Mouse (Mus musculus) layer of hippocampus, adult 9-10 months (tissue): ENCODE data around the gene Mrgprb5.
"Not testable (repeated sequence)": the region's sequence is repeated elsewhere in the genome, so short reads cannot be mapped to it uniquely, and the experiment has no call there.

Experiments
- DNase-seq: peaks from one replicate; pipeline ENCODE4 v3.0.0; 2022; ENCODE audit warnings: low spot score

Gene Mrgprb5

DNA sequence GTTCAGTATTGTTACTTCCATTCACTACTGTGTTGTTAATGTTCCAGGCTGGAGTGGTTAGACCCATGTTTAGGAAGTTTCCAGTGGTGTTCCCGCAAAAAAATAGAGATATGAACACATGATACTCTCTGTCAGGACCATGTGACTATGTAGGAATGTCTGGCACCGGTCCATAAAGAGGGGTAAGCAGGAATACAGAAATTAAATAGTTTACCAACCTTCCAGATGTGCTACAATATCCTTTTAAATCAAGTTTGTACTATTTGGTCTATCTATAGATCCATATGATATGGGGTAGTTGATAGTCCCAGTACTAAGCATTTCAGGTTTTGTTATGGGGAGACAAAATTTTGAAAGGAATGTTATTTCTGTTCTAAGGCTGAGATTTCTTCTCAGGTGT is at the start of gene Mrgprb5:
Mrgprb5 (minus strand) TSS at position 101 of the 400 bp plus-strand sequence.
- no peak for DNase-seq

DNA sequence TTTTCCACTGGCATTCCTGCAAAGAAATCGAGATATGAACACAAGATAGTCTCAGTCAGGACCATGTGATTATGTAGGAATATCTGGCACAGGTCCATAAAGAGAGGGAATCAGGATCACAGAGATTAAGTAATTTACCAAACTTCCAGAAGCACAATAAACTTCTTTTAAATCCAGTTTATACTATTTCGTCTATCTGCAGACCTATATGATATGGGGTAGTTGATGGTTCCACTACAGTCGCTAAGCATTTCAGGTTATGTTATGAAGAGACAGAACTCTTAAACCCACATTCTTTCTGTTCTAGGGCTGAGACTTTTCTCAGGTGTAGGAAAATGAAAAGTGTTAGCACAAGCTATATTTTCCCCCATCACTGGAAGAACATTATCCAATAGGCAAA is 30.4 kb upstream of the Mrgprb5 start, which contains the start of gene Mrgprb4:
Mrgprb4 (minus strand) TSS at position 101 of the 400 bp plus-strand sequence.
- DNase-seq = no peak

DNA sequence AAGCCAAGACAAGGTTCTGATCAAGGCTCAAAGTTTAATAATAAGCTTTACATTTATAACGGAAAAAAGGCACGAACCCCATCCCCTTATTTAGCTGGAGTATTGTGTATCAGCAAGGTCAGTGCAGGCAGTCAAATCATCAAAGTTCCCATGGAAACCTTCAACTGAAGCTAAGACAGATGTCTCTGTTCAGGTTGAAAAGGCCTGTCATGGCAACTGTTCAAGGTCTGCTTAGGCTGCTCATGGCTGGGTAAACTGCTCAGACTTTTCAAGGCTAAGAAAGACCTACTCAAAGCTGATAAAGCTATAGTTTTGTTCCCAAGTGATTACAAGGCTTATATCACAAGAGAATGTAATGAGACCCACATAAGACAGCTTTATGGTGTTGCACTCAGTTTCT is 1.3 kb downstream of the Mrgprb5 start:
- DNase-seq = no peak

DNA sequence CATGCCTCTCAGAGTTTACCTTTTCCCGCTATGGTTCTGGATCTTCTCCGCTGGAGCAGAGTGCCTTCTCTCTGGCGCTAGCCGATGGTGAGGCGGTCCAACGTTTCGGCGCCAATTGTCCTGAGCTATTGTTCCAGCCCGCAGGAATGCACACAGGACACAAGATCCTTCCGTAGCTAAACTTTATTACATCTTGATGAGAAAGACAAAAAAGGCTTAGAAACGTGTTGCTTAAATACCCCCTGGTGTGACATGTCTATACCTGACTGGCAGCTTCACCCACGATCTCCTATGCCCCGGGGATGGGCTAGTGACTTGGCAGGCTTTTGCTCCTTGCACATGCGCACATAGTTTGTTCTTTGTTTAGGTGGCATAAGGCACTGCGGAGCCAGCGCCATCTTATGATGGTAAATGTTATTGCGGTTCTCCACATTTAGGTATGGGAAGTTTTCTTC is 30.5 kb downstream of the Mrgprb5 start:
- DNase-seq = no peak

DNA sequence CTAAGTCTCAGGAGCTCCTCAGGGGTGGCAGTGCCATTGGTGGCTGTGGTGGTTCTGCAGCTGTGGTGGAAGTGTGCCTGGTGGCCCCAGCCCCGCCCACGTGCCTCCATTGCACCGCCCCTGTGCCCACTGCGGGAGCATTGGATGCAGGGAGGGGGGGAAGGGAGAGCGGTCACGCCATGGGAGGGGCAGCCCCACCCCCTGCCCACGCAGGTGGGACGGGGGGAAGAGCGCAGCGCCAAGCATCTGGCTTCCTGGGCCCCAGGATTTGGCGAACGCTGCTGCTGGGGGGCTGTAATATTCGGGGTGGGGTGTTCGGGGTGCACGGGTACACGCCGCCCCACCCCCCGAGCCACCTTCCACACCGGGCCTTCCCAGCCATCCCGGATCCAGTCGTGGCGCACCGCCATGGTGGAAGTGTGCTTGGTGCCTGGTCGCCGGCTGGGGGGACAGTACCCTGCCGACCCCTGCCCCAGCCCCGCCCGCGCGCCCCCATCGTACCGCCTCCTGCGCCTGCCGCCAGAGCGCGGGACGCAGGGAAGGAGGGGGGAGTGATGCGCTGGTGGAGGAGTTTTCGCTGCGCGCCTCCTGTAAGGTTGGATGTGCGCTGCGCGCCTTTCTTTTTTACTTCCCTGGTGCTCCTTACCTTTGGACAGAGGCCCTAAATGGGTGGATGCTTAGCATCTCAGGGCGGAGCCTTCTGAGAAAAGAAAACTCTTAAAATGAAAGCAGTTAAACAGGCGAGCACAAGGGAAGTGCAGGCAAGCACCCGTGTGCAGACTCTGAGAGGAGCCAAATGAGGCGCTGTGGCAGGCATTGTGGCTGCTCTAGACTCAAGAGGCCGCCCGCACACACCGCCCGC is 31.4 kb downstream of the Mrgprb5 start:
- no peak for DNase-seq

DNA sequence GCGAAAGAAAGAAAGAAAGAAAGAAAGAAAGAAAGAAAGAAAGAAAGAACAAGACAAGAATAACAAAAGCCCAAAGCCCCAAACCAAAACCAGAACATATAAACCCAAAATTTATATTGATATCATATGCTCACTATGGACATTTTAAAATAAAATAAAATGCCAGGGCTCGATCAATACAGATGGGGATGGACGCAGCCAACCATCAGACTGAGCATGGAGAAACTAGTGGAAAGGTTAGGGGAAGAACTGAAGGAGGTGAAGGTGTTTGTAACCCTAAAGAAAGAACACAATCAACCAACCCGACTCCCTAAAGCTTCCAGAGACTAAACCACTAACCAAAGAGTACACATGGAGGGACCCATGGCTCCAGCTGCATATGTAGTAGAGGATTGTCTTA is 36.1 kb downstream of the Mrgprb5 start:
- no peak for DNase-seq

DNA sequence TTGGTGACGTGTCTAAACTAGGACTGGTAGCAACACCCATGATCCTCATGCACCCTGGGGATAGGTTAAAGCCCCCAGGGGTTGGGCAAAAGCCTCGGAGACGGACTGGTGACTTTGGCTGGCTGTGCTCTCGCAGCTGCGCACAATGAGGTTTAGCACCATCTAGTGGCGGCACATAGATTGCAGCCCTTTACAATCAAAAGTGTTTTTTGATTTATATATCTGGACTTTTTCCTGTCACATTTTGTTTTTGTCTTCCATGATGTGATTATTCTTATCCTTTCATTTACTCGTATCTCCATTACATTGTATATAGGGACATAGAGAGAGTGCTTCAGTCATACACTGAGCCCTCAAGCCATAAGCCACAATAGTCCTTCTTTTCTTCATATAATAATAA is 36.6 kb downstream of the Mrgprb5 start:
- not testable (repeated sequence) for DNase-seq

DNA sequence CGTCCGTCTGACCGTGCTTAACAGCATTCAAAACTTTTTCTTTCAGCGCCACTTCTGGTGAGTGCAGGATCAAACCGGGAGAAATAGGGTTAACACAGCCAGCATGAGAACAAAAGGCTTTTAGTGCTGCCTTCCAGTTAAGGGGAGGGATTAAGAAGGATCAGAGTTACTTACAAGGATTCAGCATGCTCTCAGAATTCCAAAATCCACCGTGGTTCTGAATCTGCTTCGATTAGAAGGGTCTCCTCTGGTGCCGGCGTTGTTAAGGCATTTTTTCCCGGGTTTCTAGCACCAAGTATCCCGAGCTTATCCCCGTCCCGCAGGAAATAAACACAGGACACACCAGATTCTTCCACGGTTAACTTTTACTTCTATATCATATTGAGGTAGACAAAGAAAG is 37.0 kb downstream of the Mrgprb5 start:
- DNase-seq = not testable (repeated sequence)

DNA sequence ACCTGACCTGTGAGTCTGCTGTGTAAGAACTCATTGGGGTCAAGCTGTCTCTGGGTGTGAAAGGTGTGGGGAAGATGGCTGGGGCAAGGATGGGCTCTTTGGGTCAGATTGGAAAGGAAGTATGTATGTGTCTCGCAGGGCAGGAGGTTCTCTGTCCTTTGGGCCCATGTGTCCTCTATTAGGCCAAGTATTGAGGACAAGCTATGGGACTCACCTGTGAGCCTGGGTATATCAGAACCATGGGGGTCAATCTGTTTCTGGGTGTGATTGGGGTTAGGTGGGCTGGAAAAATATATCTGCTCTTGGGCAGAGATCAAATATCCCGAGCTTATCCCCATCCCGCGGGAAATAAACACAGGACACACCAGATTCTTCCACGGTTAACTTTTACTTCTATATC is 45.0 kb downstream of the Mrgprb5 start:
- no peak for DNase-seq
